Mouse (Mus musculus): ENCODE data around the gene Sfpq. TPM values are rescaled to one million over a fixed set of nuclear protein-coding genes. Genes with fewer than 3 reads are reported as not detected.

Sfpq gene
- polyA plus RNA-seq, 1 experiment from 2014 or later, result 86.8 TPM

DNA sequence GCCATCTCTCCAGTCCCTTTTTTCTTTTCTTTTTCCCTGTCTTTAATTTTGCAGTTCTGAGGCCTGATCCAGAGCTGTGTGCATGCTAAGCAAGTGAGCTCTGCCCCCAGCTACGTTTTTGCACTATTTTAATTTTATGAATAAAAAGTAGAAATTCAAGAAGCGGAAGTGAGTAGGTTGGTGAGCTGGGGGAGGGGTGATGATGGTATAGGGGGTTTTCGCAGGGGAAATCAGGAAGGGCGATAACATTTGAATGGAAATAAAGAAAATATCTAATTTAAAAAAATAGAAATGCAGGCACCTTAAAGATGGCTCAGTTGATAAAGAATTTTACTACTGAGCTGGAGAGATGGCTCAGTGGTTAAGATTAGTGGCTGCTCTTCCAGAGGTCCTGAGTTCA, 22.4 kb downstream of the Sfpq start:
- ATAC-seq, result no peak
- Histone ChIP-seq H3K4me2 (ENCODE audit: low read length) (no peak overlapping the region), H3K4me1 (replicated peaks; ENCODE audit: control insufficient read depth, insufficient read depth, low read length) (no peaks in the 10 kb centered on the region), H3K4me3 (replicated peaks; ENCODE audit: low read length) (no peak overlapping the region), H3K36me3 (ENCODE audit: control insufficient read depth, insufficient read depth) (peaks cover 29% of the 10 kb centered on the region), H3K27ac (ENCODE audit: low read length) (no peak overlapping the region), H3K27me3 (replicated peaks; ENCODE audit: control insufficient read depth, insufficient read depth, low read length) (no peaks in the 10 kb centered on the region), H3K9me3 (ENCODE audit: control insufficient read depth, low read length) (no peaks in the 10 kb centered on the region), H3K9ac (replicated peaks; ENCODE audit: low read depth, low read length) (no peak overlapping the region)
- 87% methylated on average over 4 of the region's 4 CpGs for WGBS

DNA sequence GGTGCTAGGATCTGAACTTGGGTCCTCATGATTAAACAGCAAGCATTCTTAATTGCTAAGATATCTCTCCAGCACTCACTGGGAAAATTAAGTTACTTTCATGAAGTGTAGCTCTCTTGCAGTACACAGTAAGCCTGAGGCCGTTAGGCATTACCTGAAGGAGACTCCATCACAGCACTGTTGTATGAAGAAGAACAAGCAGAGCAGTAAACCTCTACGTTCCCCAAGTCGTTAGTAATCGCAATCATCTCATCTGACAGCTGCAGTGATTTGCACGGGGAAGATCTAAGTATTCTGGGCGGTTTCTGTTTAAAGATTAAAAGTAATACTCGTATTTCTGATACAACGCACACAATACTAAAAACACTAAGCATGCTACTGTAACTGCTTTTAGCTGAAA, 30.0 kb downstream of the Sfpq start:
- Histone ChIP-seq H3K9ac (replicated peaks; ENCODE audit: low read depth, low read length) (no peak overlapping the region), H3K4me2 (ENCODE audit: low read length) (no peak overlapping the region), H3K9me3 (ENCODE audit: control insufficient read depth, low read length) (no peaks in the 10 kb centered on the region), H3K27ac (ENCODE audit: low read length) (no peak overlapping the region), H3K4me1 (replicated peaks; ENCODE audit: control insufficient read depth, insufficient read depth, low read length) (no peaks in the 10 kb centered on the region), H3K4me3 (replicated peaks; ENCODE audit: low read length) (no peak overlapping the region), H3K36me3 (ENCODE audit: control insufficient read depth, insufficient read depth) (peaks cover 30% of the 10 kb centered on the region), H3K27me3 (replicated peaks; ENCODE audit: control insufficient read depth, insufficient read depth, low read length) (no peaks in the 10 kb centered on the region)
- no peak for ATAC-seq
- WGBS, result 79% methylated on average over 8 of the region's 8 CpGs

DNA sequence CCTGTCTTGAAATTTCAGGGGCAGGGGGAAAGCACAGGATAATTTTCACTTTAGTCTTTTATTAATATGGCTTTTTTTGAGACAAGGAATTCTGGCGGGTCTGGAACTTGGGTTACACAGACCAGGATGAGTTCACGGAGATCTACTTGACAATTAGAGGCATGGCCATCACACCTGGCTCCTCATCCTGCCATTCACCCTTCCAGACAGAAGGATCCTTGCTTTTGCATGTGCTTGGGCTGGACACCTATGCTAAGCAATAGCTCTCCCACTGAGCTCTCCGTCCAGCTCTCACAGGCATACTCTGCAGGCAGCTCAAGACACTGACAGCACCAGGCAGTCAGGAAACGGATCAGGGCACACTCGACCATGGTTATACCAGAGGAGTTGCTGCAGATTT, 31.9 kb downstream of the Sfpq start:
- Histone ChIP-seq H3K27me3 (replicated peaks; ENCODE audit: control insufficient read depth, insufficient read depth, low read length) (no peaks in the 10 kb centered on the region), H3K4me2 (ENCODE audit: low read length) (no peak overlapping the region), H3K9me3 (ENCODE audit: control insufficient read depth, low read length) (no peaks in the 10 kb centered on the region), H3K27ac (ENCODE audit: low read length) (no peak overlapping the region), H3K4me1 (replicated peaks; ENCODE audit: control insufficient read depth, insufficient read depth, low read length) (no peaks in the 10 kb centered on the region), H3K4me3 (replicated peaks; ENCODE audit: low read length) (no peak overlapping the region), H3K36me3 (ENCODE audit: control insufficient read depth, insufficient read depth) (peaks cover 24% of the 10 kb centered on the region), H3K9ac (replicated peaks; ENCODE audit: low read depth, low read length) (no peak overlapping the region)
- no peak for ATAC-seq
- 95% methylated on average over 5 of the region's 5 CpGs for whole genome bisulfite sequencing

DNA sequence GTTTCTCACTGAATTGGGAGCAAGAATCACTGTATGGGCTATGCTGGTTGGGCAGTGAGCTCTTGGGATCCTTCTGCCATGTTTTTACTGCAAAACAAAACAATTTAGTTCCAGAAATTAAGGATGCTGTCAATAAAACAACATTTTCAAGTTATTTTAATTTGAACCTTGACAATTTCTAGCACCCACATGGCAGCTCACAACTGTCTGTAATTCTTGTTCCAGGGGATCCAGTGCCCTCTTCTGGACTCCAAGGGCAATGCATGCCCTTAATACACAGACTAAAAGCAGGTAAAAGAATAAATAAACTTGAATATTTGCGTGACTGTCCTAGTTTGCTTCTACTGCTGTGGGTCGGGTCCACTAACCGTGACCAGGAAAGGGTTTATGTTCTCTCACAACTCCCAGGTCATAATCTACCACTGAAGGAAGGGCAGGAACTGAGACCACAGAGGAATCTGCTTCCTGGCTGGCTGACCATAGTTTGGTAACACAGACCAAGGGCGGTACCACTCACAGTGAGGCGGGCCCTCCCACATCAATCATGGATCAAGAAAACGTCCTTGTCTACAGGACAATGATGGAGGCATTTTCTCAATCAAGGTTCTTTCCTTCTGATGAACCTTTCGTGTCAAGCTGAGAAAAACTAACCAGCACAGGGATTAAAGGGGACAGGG, 33.5 kb downstream of the Sfpq start:
- Histone ChIP-seq H3K4me1 (replicated peaks; ENCODE audit: control insufficient read depth, insufficient read depth, low read length) (no peaks in the 10 kb centered on the region), H3K4me2 (ENCODE audit: low read length) (no peak overlapping the region), H3K36me3 (ENCODE audit: control insufficient read depth, insufficient read depth) (peaks cover 14% of the 10 kb centered on the region; the same call in 1 of the 2 replicates), H3K4me3 (replicated peaks; ENCODE audit: low read length) (no peak overlapping the region), H3K27me3 (replicated peaks; ENCODE audit: control insufficient read depth, insufficient read depth, low read length) (no peaks in the 10 kb centered on the region), H3K27ac (ENCODE audit: low read length) (no peak overlapping the region), H3K9me3 (ENCODE audit: control insufficient read depth, low read length) (no peaks in the 10 kb centered on the region), H3K9ac (replicated peaks; ENCODE audit: low read depth, low read length) (no peak overlapping the region)
- no peak for ATAC-seq
- 87% methylated on average over 7 of the region's 7 CpGs for WGBS

DNA sequence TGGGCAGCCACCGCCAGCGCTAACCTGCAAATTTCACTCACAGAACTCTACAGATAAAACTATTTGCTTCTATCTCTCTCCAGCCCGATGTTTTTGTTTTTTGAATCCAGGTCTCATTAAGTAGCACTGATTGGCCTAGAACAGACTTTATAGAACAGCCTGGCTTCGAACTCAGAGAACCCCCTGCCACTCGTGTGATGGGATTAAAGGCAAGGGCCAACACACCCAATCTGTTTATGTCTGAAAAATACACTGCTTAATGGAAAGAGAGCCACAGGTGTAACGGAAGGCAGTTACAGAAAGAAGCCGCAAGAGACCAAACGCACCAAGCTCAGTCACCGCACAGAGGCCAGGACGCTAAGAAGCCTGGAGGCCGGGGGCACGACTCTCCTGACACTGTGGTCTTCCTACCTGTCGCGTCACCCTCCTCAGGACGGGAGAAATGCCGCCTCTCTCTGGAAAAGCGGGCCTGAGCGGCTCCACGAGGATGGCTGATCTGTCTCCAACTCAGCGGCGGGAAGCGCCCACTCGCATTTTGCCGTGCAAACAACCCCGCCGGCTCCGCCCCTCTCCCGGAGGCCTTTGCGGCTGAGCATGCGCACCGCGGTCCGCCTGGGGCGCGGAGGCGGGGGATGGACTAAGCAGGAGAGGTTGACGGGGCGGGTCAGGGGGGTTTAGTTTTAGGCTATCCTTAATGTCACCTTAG, 39.6 kb downstream of the Sfpq start, which contains the start of gene Zmym1:
Gene Zmym1 (minus strand): TSS at position 568 of the 706 bp plus-strand sequence.
- H3K9me3 ChIP-seq (ENCODE audit: control insufficient read depth, low read length), result no peaks in the 10 kb centered on the region
- ATAC-seq, result peak; percentile 96
- under 1% methylated on average over 38 of the region's 38 CpGs for WGBS

DNA sequence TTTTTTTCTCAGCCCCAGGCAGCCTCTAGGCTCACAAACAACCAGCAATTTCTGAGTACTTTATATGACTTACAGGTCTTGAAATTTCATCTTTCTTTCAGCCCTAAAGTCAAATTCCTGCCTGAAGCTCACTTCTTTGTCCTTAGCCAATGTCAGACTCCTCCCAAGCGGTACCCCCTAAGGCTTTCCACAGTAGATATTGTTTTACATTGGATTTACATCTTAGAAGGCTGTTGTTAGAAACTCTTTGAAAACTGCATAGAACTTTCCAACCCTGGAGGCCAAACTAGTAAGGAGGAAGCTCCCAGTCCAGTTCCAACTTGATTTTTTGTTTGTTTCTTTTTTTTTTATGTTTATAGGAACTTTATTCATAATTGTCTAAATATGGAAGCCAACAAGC, 42.9 kb downstream of the Sfpq start:
- H3K4me2 ChIP-seq (ENCODE audit: low read length), result no peak overlapping the region
- no peaks in the 10 kb centered on the region for H3K9me3 ChIP-seq (ENCODE audit: control insufficient read depth, low read length)
- WGBS, result 57% methylated on average over 1 of the region's 1 CpGs
- no peaks in the 10 kb centered on the region for H3K36me3 ChIP-seq (ENCODE audit: control insufficient read depth, insufficient read depth)
- no peaks in the 10 kb centered on the region for H3K27me3 ChIP-seq (replicated peaks; ENCODE audit: control insufficient read depth, insufficient read depth, low read length)
- H3K4me3 ChIP-seq (replicated peaks; ENCODE audit: low read length), result no peak overlapping the region
- ATAC-seq, result no peak
- no peak overlapping the region for H3K27ac ChIP-seq (ENCODE audit: low read length)
- H3K4me1 ChIP-seq (replicated peaks; ENCODE audit: control insufficient read depth, insufficient read depth, low read length), result 0 out of 2 replicates have a peak, but pooled peaks cover 3% of the 10 kb centered on the region
- H3K9ac ChIP-seq (replicated peaks; ENCODE audit: low read depth, low read length), result no peak overlapping the region

More for the DNA sequence above, 39.6 kb downstream of the Sfpq start, which contains the start of gene Zmym1:
- peaks cover 6% of the 10 kb centered on the region; the same call in 1 of the 2 replicates for H3K36me3 ChIP-seq (ENCODE audit: control insufficient read depth, insufficient read depth)
- H3K4me1 ChIP-seq (replicated peaks; ENCODE audit: control insufficient read depth, insufficient read depth, low read length), result 0 out of 2 replicates have a peak, but pooled peaks cover 3% of the 10 kb centered on the region
- no peaks in the 10 kb centered on the region for H3K27me3 ChIP-seq (replicated peaks; ENCODE audit: control insufficient read depth, insufficient read depth, low read length)
- peak within 1 kb of the TSS; percentile 69 for H3K9ac ChIP-seq (replicated peaks; ENCODE audit: low read depth, low read length)
- H3K4me3 ChIP-seq (replicated peaks; ENCODE audit: low read length), result peak within 1 kb of the TSS; percentile 64
- no peak within 1 kb of the TSS for H3K27ac ChIP-seq (ENCODE audit: low read length)
- H3K4me2 ChIP-seq (ENCODE audit: low read length), result peak within 1 kb of the TSS; percentile 75

DNA sequence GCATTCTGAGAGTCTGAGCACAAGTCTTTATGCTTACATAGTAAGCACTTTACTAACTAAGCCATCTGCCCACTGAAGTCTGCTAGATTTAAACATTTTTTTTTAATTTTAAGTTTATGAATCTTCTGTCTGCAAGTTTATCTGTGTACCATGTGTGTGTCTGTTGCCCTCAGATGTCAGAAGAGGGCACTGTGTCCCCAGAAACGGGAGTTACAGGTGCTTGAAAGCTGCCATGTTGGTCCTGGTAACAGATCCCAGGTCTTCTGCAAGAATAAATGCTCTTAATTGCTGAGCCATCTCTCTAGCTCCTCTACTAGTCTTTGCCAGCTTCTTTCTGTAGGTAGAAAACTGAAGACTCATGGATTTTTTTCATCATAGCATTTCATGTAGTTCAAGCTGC, 53.8 kb downstream of the Sfpq start:
- H3K27me3 ChIP-seq (replicated peaks; ENCODE audit: control insufficient read depth, insufficient read depth, low read length), result no peaks in the 10 kb centered on the region
- ATAC-seq, result no peak
- H3K27ac ChIP-seq (ENCODE audit: low read length), result no peak overlapping the region
- H3K9ac ChIP-seq (replicated peaks; ENCODE audit: low read depth, low read length), result no peak overlapping the region
- H3K9me3 ChIP-seq (ENCODE audit: control insufficient read depth, low read length), result no peaks in the 10 kb centered on the region
- 71% methylated on average over 1 of the region's 1 CpGs for WGBS
- H3K4me3 ChIP-seq (replicated peaks; ENCODE audit: low read length), result no peak overlapping the region
- peaks cover 7% of the 10 kb centered on the region for H3K4me1 ChIP-seq (replicated peaks; ENCODE audit: control insufficient read depth, insufficient read depth, low read length)
- no peaks in the 10 kb centered on the region for H3K36me3 ChIP-seq (ENCODE audit: control insufficient read depth, insufficient read depth)
- H3K4me2 ChIP-seq (ENCODE audit: low read length), result no peak overlapping the region

DNA sequence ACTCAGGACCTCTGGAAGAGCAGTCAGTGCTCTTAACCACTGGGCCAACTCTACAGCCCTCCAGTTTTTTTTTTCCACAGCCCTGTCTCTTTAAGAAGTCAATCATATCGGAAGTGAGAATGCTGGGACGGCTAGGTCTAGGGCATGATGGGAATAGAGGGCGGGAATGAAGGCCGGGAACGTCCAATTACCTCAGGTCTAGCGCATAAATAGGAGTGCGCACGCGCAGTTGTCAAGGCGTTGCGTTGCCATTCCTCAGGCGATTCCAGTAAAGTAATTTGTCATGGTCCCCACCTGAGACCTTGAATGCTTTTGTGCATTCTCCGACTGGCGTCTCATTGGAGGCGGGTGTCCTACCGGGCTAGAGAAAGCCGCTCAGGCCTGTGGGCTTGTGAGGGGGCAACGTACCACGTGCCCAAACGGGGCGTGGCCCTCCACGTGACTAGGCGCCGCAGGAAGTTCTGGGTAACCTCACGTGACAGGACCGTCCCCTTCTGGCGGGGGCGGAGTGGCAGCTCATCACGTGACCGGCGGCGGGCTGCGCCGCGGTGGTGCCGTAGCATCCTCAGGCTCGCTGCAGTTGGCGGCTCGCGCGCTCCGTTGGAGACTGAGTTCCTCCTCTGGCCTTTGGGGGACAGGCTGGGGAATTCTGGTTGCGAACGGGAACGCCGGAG, 55.9 kb downstream of the Sfpq start, which contains the start of gene Zmym6:
Gene Zmym6 (plus strand): TSS at position 509 of the 674 bp plus-strand sequence.
- peaks cover 7% of the 10 kb centered on the region for H3K4me1 ChIP-seq (replicated peaks; ENCODE audit: control insufficient read depth, insufficient read depth, low read length)
- ATAC-seq, result peak; percentile 97
- no peaks in the 10 kb centered on the region for H3K36me3 ChIP-seq (ENCODE audit: control insufficient read depth, insufficient read depth)
- peak within 1 kb of the TSS; percentile 80 for H3K27ac ChIP-seq (ENCODE audit: low read length)
- H3K9ac ChIP-seq (replicated peaks; ENCODE audit: low read depth, low read length), result peak within 1 kb of the TSS; percentile 64
- H3K4me2 ChIP-seq (ENCODE audit: low read length), result peak within 1 kb of the TSS; percentile 79
- peak within 1 kb of the TSS; percentile 59 for H3K4me3 ChIP-seq (replicated peaks; ENCODE audit: low read length)
- H3K27me3 ChIP-seq (replicated peaks; ENCODE audit: control insufficient read depth, insufficient read depth, low read length), result no peaks in the 10 kb centered on the region
- WGBS, result under 1% methylated on average over 46 of the region's 46 CpGs
- H3K9me3 ChIP-seq (ENCODE audit: control insufficient read depth, low read length), result no peaks in the 10 kb centered on the region

DNA sequence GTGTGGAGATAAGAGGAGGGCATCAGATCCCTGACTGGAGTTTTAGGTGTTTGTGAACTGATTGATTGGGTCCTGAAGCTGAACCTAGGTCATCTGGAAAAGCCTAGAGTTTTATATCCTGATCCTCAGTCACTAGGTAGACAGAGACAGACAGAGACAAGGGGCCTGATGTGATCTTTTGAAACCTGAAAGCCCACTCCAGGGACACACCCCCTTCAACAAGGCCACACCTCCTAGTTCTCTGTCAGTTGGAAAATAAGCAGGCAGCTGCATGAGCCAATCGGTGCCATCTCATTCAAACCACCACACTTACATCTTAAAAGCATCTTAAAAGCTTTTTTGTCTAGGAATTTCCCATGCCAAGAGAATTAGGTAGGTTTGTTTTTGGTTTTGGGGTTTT, 59.7 kb downstream of the Sfpq start:
- Histone ChIP-seq H3K27ac (ENCODE audit: low read length) (no peak overlapping the region), H3K9me3 (ENCODE audit: control insufficient read depth, low read length) (no peaks in the 10 kb centered on the region), H3K36me3 (ENCODE audit: control insufficient read depth, insufficient read depth) (no peaks in the 10 kb centered on the region), H3K27me3 (replicated peaks; ENCODE audit: control insufficient read depth, insufficient read depth, low read length) (no peaks in the 10 kb centered on the region), H3K4me1 (replicated peaks; ENCODE audit: control insufficient read depth, insufficient read depth, low read length) (peaks cover 7% of the 10 kb centered on the region), H3K4me3 (replicated peaks; ENCODE audit: low read length) (no peak overlapping the region), H3K9ac (replicated peaks; ENCODE audit: low read depth, low read length) (no peak overlapping the region), H3K4me2 (ENCODE audit: low read length) (no peak overlapping the region)
- 28% methylated on average over 1 of the region's 1 CpGs for WGBS
- ATAC-seq, result no peak

Measured in forebrain, embryonic 16.5 days (tissue).